Mouse (Mus musculus) erythroblast, embryonic 14.5 days (primary cell): Measurements from ENCODE around the gene Nup214.

Experiments used
- GATA1 ChIP-seq: IDR thresholded peaks from 2 replicates; pipeline ENCODE4 v1.6.1; 2012; ENCODE audit warnings: low read length, inconsistent platforms, mixed read lengths
- TAL1 ChIP-seq: IDR thresholded peaks from 3 replicates; pipeline ENCODE4 v1.6.1; 2012; ENCODE audit warnings: low read length, inconsistent platforms, mixed read lengths

- TF ChIP-seq GATA1 (peak; percentile 43; the same call in 1 of the 2 replicates), TAL1 (no peak)
Observed at GRCm38 (mm10) chr2:31950966-31951365, 23.3 kb upstream of the Nup214 start.
